Mouse (Mus musculus) naive thymus-derived CD4-positive, alpha-beta T cell, adult 5 months (primary cell): ENCODE data around the gene Cdhr3. TPM values are rescaled to one million over a fixed set of nuclear protein-coding genes. Genes with fewer than 3 reads are reported as not detected.

Source experiments
- polyA plus RNA-seq: library from polyadenylated mRNA; unstranded; fragments of 100-300 nt; shearing (Covaris generic); gene quantifications from one replicate; pipeline ENCODE4 v1.2.1, GENCODE M21; 2017

Cdhr3 gene
- 0.19 TPM for polyA plus RNA-seq

GRCm38 (mm10) chr12:33092775-33093174, at the start of gene Cdhr3:
Gene Cdhr3, minus strand, starts transcription at chr12:33092875.

Other genes with a start within 250 kb of the Cdhr3 start
- gene Sypl, start 139.0 kb downstream of the Cdhr3 start, polyA plus RNA-seq: 34.6 TPM
- 134 TPM for gene Atxn7l1, start 54.8 kb upstream of the Cdhr3 start, polyA plus RNA-seq